Comparison of ENCODE assay signal across 8 mouse cellular contexts in the genomic region with DNA sequence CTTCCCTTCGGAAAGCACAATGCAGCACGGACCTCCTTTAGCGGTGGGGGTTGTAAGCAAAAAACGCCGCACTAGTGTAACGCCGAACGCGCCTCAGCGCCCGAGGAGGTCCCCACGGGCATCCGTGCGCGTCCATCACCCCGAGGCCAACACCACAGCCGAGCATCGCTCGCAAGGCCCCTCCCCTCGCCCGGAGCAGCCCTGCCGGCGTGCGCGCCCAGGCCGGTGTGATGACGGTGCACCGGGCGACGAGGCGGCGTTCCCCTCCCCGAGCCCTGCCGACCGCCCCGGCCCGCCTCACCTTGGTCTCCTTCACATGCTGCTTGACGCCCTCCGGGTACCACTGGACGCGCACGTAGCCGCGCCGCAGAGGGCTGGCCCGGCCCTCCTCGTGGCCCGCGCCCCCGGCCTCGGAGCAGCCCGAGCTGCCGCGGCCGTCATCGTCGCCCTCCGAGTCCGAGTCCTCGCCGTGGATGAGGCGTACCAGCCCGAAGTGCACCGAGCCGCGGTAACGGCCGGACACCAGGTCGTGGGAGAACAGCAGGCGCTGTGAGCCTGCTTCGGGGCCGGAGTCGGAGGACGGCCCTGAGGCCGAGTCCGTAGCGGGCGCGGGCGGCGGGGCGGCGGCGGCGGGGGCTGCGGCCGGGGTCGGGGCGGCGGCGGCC. TPM values are rescaled to one million over a fixed set of nuclear protein-coding genes. Genes with fewer than 3 reads are reported as not detected.
DNase-seq lines count a peak whose midpoint lies in the region; ATAC-seq and TF ChIP-seq lines count a peak whose summit lies in the region.

No protein-coding gene starts in this region.

- H3K27me3 ChIP-seq in intestine, embryonic 16.5 days (replicated peaks; ENCODE audit: control insufficient read depth, insufficient read depth, low read length) = no peaks in the 10 kb centered on the region
- H3K27me3 ChIP-seq in liver, adult 2 months (ENCODE audit: control insufficient read depth, insufficient read depth, low read length) = no peaks in the 10 kb centered on the region
- no peaks in the 10 kb centered on the region for H3K27me3 ChIP-seq in midbrain, embryonic 16.5 days (ENCODE audit: control insufficient read depth, insufficient read depth, low read depth, low read length)

- WGBS in intestine, embryonic 16.5 days = under 1% methylated on average over 71 of the region's 91 CpGs
- WGBS in liver, adult 2 months = under 1% methylated on average over 88 of the region's 91 CpGs
- WGBS in midbrain, embryonic 16.5 days = under 1% methylated on average over 63 of the region's 91 CpGs

- peaks cover 7% of the 10 kb centered on the region for H3K4me1 ChIP-seq in intestine, embryonic 16.5 days (ENCODE audit: control insufficient read depth, insufficient read depth, low read length)
- no peaks in the 10 kb centered on the region for H3K4me1 ChIP-seq in liver, adult 2 months (ENCODE audit: control insufficient read depth, insufficient read depth, low read length)
- peaks cover 24% of the 10 kb centered on the region for H3K4me1 ChIP-seq in midbrain, embryonic 16.5 days (ENCODE audit: control insufficient read depth, insufficient read depth, low read length)

- peak; percentile 58 for DNase-seq in layer of hippocampus, adult 11-12 months (ENCODE audit: low spot score)
- DNase-seq in layer of hippocampus, adult 9-10 months (ENCODE audit: low spot score) = no peak
- peak; percentile 79 to 83 for DNase-seq in cerebellum, postnatal 25 days
- DNase-seq in frontal cortex, postnatal 25 days (ENCODE audit: low spot score in 2 of 2) = peak; percentile 31 to 50
- no peak for DNase-seq in liver, adult 2 months (ENCODE audit: extremely low read depth, low read depth, low spot score)
- DNase-seq in spleen, postnatal 10 days (ENCODE audit: low spot score in 2 of 2) = peak; percentile 75 to 81

- no peaks in the 10 kb centered on the region for H3K9me3 ChIP-seq in intestine, embryonic 16.5 days (ENCODE audit: control insufficient read depth, low read length)
- no peaks in the 10 kb centered on the region for H3K9me3 ChIP-seq in midbrain, embryonic 16.5 days (replicated peaks; ENCODE audit: control insufficient read depth, low read length, poor library complexity, severe bottlenecking)

- H3K4me3 ChIP-seq in intestine, embryonic 16.5 days (ENCODE audit: low read length) = peak overlapping the region; percentile 98
- peak overlapping the region; percentile 95 for H3K4me3 ChIP-seq in liver, adult 2 months (ENCODE audit: insufficient read depth, low read depth, low read length)
- peak overlapping the region; percentile 89 for H3K4me3 ChIP-seq in midbrain, embryonic 16.5 days (ENCODE audit: low read depth, low read length)

- H3K27ac ChIP-seq in intestine, embryonic 16.5 days (ENCODE audit: low read length) = peak overlapping the region; percentile 70; the same call in 1 of the 2 replicates
- no peak overlapping the region for H3K27ac ChIP-seq in liver, adult 2 months (replicated peaks; ENCODE audit: insufficient read depth, low read depth, low read length)
- H3K27ac ChIP-seq in midbrain, embryonic 16.5 days (ENCODE audit: low read length) = peak overlapping the region; percentile 95

- peaks cover 21% of the 10 kb centered on the region for H3K79me2 ChIP-seq in liver, adult 2 months (ENCODE audit: control insufficient read depth, insufficient read depth, low read length)

- ATAC-seq in intestine, embryonic 16.5 days = peak; percentile 79
- peak; percentile 79 for ATAC-seq in midbrain, embryonic 16.5 days

- TF ChIP-seq CTCF in liver, adult 2 months (IDR thresholded peaks at IDR 0.05; ENCODE audit: low read depth, low read length) = no peak

- H3K4me2 ChIP-seq in intestine, embryonic 16.5 days (ENCODE audit: low read depth, low read length) = peak overlapping the region; percentile 86
- peak overlapping the region; percentile 62 for H3K4me2 ChIP-seq in midbrain, embryonic 16.5 days (ENCODE audit: low read length)

- H3K36me3 ChIP-seq in intestine, embryonic 16.5 days (ENCODE audit: control insufficient read depth, insufficient read depth, low read length) = no peaks in the 10 kb centered on the region
- no peaks in the 10 kb centered on the region for H3K36me3 ChIP-seq in liver, adult 2 months (ENCODE audit: control insufficient read depth, insufficient read depth, low read length)
- no peaks in the 10 kb centered on the region for H3K36me3 ChIP-seq in midbrain, embryonic 16.5 days (ENCODE audit: control insufficient read depth, insufficient read depth, low read length)

- no peak for TF ChIP-seq POLR2A in liver, adult 2 months (IDR thresholded peaks at IDR 0.05; ENCODE audit: extremely low read depth, insufficient read depth, low read length)

- H3K9ac ChIP-seq in intestine, embryonic 16.5 days (ENCODE audit: low read depth, low read length) = peak overlapping the region; percentile 93
- H3K9ac ChIP-seq in liver, adult 2 months (ENCODE audit: low read depth, low read length) = peak overlapping the region; percentile 89
- peak overlapping the region; percentile 98 for H3K9ac ChIP-seq in midbrain, embryonic 16.5 days (ENCODE audit: low read depth, low read length)

RNA-seq across cellular contexts. Expression of gene Ube2o, which starts 0.4 kb away (rescaled TPM):
- 3.1 and 3.7 TPM in 2 replicates for polyA plus RNA-seq in intestine, embryonic 16.5 days (2015; fragmentation: Nextera tagmentation; extraction: Ambion mirVana)
- 2.0 and 3.2 TPM in 2 replicates for total RNA-seq in liver, adult 2 months (2014; rRNA removed)
- polyA plus RNA-seq in liver, adult 2 months (2012; rRNA removed) = 5.7 and 7.3 TPM in 2 replicates
- 15.5 and 17.0 TPM in 2 replicates for polyA plus RNA-seq in midbrain, embryonic 16.5 days (2015; fragmentation: Nextera tagmentation; extraction: Ambion mirVana)

RNA-seq across cellular contexts. Expression of gene Aanat, which starts 5.4 kb away (rescaled TPM):
- not detected in 2 replicates for polyA plus RNA-seq in intestine, embryonic 16.5 days (2015; fragmentation: Nextera tagmentation; extraction: Ambion mirVana)
- not detected in 2 replicates for total RNA-seq in liver, adult 2 months (2014; rRNA removed)
- not detected in 2 replicates for polyA plus RNA-seq in liver, adult 2 months (2012; rRNA removed)
- polyA plus RNA-seq in midbrain, embryonic 16.5 days (2015; fragmentation: Nextera tagmentation; extraction: Ambion mirVana) = 0.20 and 0.36 TPM in 2 replicates

RNA-seq across cellular contexts. Expression of gene Rhbdf2, which starts 46.0 kb away (rescaled TPM):
- polyA plus RNA-seq in intestine, embryonic 16.5 days (2015; fragmentation: Nextera tagmentation; extraction: Ambion mirVana) = 10.8 and 11.9 TPM in 2 replicates
- total RNA-seq in liver, adult 2 months (2014; rRNA removed) = 3.1 and 4.1 TPM in 2 replicates
- polyA plus RNA-seq in liver, adult 2 months (2012; rRNA removed) = 15.0 and 17.8 TPM in 2 replicates
- 0.93 and 1.2 TPM in 2 replicates for polyA plus RNA-seq in midbrain, embryonic 16.5 days (2015; fragmentation: Nextera tagmentation; extraction: Ambion mirVana)

RNA-seq across cellular contexts. Expression of gene Sphk1, which starts 50.1 kb away (rescaled TPM):
- polyA plus RNA-seq in intestine, embryonic 16.5 days (2015; fragmentation: Nextera tagmentation; extraction: Ambion mirVana) = 3.9 and 5.2 TPM in 2 replicates
- total RNA-seq in liver, adult 2 months (2014; rRNA removed) = 0.47 and 0.55 TPM in 2 replicates
- polyA plus RNA-seq in liver, adult 2 months (2012; rRNA removed) = 0.21 and 0.44 TPM in 2 replicates
- 4.4 and 5.5 TPM in 2 replicates for polyA plus RNA-seq in midbrain, embryonic 16.5 days (2015; fragmentation: Nextera tagmentation; extraction: Ambion mirVana)

Comparison
In these comparisons a context has a peak if more than half of its experiments do, and no peak if none do; other contexts are left out.
1. DNase-seq: peak in layer of hippocampus, adult 11-12 months (single experiment), cerebellum, postnatal 25 days (2 of 2), frontal cortex, postnatal 25 days (2 of 2) and spleen, postnatal 10 days (2 of 2); none in layer of hippocampus, adult 9-10 months (single experiment) and liver, adult 2 months (single experiment).
2. Peak in every context shown above with its lines, with median percentiles within 50 percentile points of each other: H3K4me3 ChIP-seq and H3K9ac ChIP-seq.